Mouse (Mus musculus): ENCODE data around the gene Gm10697.
"Not testable (repeated sequence)": the region's sequence is repeated elsewhere in the genome, so short reads cannot be mapped to it uniquely, and the experiment has no call there.

The Gm10697 gene

DNA sequence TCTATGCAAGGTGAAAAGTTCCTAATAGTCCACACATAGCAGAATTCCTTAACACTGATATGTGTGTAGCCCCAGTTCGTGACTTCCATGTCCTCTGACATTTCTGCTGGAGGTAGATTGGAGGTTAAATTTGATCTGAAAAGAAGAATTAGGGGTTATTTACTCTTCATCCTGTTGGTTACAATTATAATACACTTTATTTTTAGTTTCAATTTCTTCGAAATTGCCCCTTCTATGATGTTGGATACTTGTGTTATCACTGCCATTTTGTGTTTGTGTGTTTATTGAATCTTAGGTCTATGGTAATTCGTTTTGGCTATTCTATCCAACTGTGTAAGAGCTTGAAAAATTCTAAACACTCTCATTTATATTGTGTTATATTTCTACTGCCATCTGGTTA, at the start of gene Gm10697:
Gene Gm10697, minus strand, starts transcription at position 101 of the 400 bp plus-strand sequence.
- DNase-seq (ENCODE audit: low read depth, low spot score); H3K27me3 ChIP-seq (ENCODE audit: control insufficient read depth, insufficient read depth, low read length, poor library complexity, severe bottlenecking); H3K36me3 ChIP-seq (ENCODE audit: control insufficient read depth, insufficient read depth, low read length, poor library complexity, severe bottlenecking): not testable (repeated sequence)

DNA sequence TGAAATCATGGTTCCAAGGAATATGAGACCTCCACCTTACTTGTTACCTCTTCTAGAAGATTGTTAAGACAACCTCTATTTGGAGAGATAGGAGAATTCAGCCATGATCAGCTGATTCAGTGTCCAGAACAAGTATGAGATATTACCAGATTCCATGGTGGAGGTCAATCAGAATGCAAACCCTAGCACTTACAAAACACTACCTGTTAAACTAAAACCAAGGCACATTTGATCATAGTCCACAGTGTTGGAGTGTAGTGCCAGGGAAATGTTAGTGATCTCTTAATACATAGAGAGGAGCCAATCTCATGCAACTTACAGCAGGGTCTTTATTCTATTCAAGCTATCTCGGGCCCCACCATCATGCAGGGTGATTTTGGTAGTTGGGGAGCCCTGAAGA, 42.6 kb upstream of the Gm10697 start:
- H3K36me3 ChIP-seq (ENCODE audit: control insufficient read depth, insufficient read depth, low read length, poor library complexity, severe bottlenecking): not testable (repeated sequence)

DNA sequence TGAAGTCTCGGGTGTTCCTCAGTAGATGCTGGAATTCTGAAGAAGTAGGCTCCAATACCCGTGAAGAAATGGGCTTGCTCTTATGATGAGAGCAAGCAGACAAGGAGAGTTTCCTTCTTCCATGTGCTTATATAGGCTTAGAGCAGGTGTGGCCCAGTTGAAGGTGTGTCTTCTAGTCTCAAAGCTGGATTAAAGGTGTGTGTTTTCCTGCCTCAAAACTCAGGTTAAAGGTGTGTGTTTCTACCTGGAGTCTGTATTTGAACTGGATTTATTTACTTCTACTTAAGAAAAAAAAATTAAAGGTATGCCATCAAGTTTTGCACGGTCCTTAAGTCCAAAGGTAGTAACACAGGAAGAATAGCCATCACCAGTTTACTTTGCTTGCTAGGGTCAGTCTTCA, 17.7 kb downstream of the Gm10697 start, which contains the start of gene Gm9125:
Gene Gm9125, minus strand, starts transcription at position 101 of the 400 bp plus-strand sequence.
- H3K36me3 ChIP-seq (ENCODE audit: control insufficient read depth, insufficient read depth, low read length, poor library complexity, severe bottlenecking); DNase-seq (ENCODE audit: low read depth, low spot score); H3K27me3 ChIP-seq (ENCODE audit: control insufficient read depth, insufficient read depth, low read length, poor library complexity, severe bottlenecking): not testable (repeated sequence)

More for the DNA sequence above, 42.6 kb upstream of the Gm10697 start:
- not testable (repeated sequence) for DNase-seq (ENCODE audit: low read depth, low spot score); H3K27me3 ChIP-seq (ENCODE audit: control insufficient read depth, insufficient read depth, low read length, poor library complexity, severe bottlenecking)

DNA sequence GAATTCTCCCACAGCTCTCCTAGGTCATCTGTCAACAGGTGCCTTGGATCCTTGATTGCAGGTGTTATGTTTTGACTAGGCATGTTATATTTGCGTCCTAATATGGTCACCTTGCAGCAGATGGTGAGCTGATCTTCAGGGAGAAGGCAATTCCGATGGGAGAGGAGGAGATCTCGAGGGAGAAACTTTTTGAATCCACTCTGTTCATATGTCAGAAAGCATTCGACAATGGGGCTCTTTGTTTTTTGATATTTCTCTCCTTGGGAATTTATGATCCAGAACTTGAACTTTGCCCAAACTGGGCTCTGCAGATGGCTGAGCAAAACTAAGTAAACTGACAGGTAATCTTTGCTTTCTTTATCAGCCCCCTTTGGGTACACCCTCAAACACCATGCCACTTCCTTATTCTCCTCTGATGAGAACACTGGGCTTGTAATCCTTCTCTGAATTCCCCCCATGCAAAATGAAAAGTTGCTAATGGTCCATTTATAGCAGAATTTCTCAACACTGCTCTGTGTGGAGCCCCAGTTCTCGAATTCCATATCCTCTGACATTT, 22.8 kb downstream of the Gm10697 start:
- not testable (repeated sequence) for H3K36me3 ChIP-seq (ENCODE audit: control insufficient read depth, insufficient read depth, low read length, poor library complexity, severe bottlenecking); H3K27me3 ChIP-seq (ENCODE audit: control insufficient read depth, insufficient read depth, low read length, poor library complexity, severe bottlenecking); DNase-seq (ENCODE audit: low read depth, low spot score)

DNA sequence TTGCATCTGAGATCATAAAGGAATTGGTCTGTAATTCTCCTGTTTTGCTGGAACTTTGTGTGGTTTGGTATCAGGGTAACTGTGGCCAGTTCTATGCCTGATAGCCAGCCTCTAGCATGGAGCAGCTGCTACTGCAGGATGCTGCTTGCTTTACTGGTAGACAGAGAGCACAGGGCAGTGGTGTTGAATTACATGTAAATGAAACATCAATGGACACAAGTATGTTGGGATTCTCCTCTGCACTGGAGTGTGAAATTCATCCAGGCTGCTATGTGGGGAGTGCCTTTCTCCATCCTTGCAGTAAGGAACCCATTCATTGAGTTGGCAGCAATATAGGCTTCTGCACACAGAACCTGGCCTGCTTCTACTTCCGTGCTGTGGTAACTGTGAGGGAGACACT, 34.2 kb downstream of the Gm10697 start:
- H3K36me3 ChIP-seq (ENCODE audit: control insufficient read depth, insufficient read depth, low read length, poor library complexity, severe bottlenecking); DNase-seq (ENCODE audit: low read depth, low spot score); H3K27me3 ChIP-seq (ENCODE audit: control insufficient read depth, insufficient read depth, low read length, poor library complexity, severe bottlenecking): not testable (repeated sequence)

DNA sequence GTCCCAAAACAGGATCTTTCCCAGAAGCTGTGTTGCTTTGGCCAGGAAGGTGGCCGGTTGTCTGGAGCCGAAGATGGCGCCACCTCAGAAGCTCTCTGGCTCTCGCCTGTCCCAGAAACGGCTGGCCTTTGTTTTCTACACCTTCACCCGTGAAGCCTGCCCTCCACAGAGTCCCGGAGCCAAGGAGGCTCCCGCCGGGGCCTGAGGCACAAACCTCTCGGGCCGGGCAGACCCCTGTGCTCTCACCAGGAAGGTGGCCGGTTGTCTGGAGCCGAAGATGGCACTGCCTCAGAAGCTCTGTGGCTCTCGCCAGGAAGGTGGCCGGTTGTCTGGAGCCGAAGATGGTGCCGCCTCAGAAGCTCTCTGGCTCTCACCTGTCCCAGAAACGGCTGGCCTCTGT, 38.0 kb downstream of the Gm10697 start:
- DNase-seq (ENCODE audit: low read depth, low spot score); H3K27me3 ChIP-seq (ENCODE audit: control insufficient read depth, insufficient read depth, low read length, poor library complexity, severe bottlenecking); H3K36me3 ChIP-seq (ENCODE audit: control insufficient read depth, insufficient read depth, low read length, poor library complexity, severe bottlenecking): not testable (repeated sequence)
